Mouse (Mus musculus) kidney, embryonic 15.5 days (tissue): ENCODE results near the gene Fra10ac1. TPM values are rescaled to one million over a fixed set of nuclear protein-coding genes. Genes with fewer than 3 reads are reported as not detected.
A peak's percentile ranks its signal among the peaks of the same experiment; 100 is the strongest.

Source experiments
- ATAC-seq: fragments of 200-750 bp; cut with Nextera tagmentation; replicated peaks from 2 replicates; pipeline ENCODE4 v1.8.0; 2017; ENCODE audit warnings: moderate TSS enrichment; ENCODE audit not compliant: low FRiP score
- H3K27ac ChIP-seq: fragments of 300-500 bp; sonication (generic); 2 replicates; pipeline ENCODE4 v1.5.1; 2015; ENCODE audit warnings: mild to moderate bottlenecking, inconsistent platforms
- H3K27me3 ChIP-seq: fragments of 300-500 bp; sonication (generic); 2 replicates; pipeline ENCODE4 v1.6.1; 2015; ENCODE audit warnings: inconsistent platforms
- H3K36me3 ChIP-seq: fragments of 300-500 bp; sonication (generic); 2 replicates; pipeline ENCODE4 v1.6.1; 2015; ENCODE audit warnings: inconsistent platforms
- H3K4me1 ChIP-seq: fragments of 300-500 bp; sonication (generic); 2 replicates; pipeline ENCODE4 v1.6.1; 2015; ENCODE audit warnings: inconsistent platforms
- H3K4me2 ChIP-seq: fragments of 300-500 bp; sonication (generic); 2 replicates; pipeline ENCODE4 v1.6.1; 2015; ENCODE audit warnings: moderate library complexity, mild to moderate bottlenecking, inconsistent platforms
- H3K4me3 ChIP-seq: fragments of 300-500 bp; sonication (generic); replicated peaks from 2 replicates; pipeline ENCODE4 v1.5.1; 2015; ENCODE audit warnings: mild to moderate bottlenecking, inconsistent platforms
- H3K9ac ChIP-seq: fragments of 300-500 bp; sonication (generic); 2 replicates; pipeline ENCODE4 v1.6.1; 2015; ENCODE audit warnings: mild to moderate bottlenecking, inconsistent platforms
- H3K9me3 ChIP-seq: fragments of 300-500 bp; sonication (generic); replicated peaks from 2 replicates; pipeline ENCODE4 v1.6.1; 2016; ENCODE audit warnings: inconsistent platforms
- WGBS: fragments of 180-500 bp; shearing (Covaris S2); methylation state at CpG from one replicate; pipeline ENCODE4 v1.1.7; 2015; ENCODE audit warnings: mixed read lengths; 5-methylcytosine and 5-hydroxymethylcytosine counted together
- polyA plus RNA-seq: library from polyadenylated mRNA; unstranded; fragments of >200 nt; fragmentation: Nextera tagmentation; extraction: Ambion mirVana; gene quantifications from 2 replicates; pipeline ENCODE4 v1.2.1, GENCODE M21; 2015

Gene Fra10ac1
- polyA plus RNA-seq, 1 experiment from 2014 or later, result 38.6 TPM

DNA sequence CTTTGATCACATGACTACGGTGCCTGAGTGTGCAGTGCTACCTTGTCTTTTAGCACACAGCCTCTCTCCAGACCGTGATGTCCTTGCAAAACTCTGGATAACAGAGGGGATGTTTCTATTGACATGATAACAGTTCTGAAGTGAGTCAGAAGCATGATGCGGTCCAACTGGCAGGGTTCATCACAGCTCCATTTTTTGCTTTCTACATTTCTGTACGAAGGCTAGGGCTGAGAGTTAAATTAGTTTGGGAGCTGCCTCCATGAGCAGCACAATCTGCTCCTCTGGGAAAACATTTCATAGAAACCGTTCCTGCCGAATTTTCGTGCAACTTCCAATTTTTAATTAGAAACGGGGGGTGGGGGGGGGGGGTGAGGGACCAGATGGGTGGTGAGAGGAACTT is 25.7 kb upstream of the Fra10ac1 start:
- no peak overlapping the region for H3K4me2 ChIP-seq
- ATAC-seq, result no peak
- WGBS, result 85% methylated on average over 8 of the region's 8 CpGs

DNA sequence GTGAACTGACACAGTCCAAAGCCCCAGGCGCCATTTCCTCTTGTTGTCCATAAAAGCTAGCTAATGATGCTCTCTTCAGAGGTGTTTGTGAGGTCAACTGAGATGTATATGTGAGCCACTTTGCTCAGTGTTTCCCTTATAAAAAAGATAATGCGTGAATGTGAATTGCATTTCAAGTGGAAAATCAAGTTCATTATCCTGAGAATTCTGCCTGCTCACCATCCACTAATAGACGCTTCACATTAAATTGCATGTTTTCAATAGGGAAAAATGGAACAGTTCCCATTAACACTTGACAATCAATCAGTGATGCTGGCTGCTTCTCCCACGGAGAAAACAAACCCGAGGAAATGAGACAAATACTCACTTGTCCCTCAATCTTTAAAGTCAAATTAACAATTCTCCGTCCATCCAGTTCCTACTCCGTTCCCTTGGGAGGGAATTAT is 22.2 kb upstream of the Fra10ac1 start:
- H3K36me3 ChIP-seq, result no peaks in the 10 kb centered on the region
- H3K4me3 ChIP-seq, result no peak overlapping the region
- H3K9ac ChIP-seq, result no peak overlapping the region
- H3K9me3 ChIP-seq, result no peaks in the 10 kb centered on the region
- ATAC-seq, result no peak
- H3K4me2 ChIP-seq, result no peak overlapping the region
- no peak overlapping the region for H3K27ac ChIP-seq
- no peaks in the 10 kb centered on the region for H3K27me3 ChIP-seq
- 72% methylated on average over 7 of the region's 7 CpGs for WGBS
- no peaks in the 10 kb centered on the region for H3K4me1 ChIP-seq

More for the DNA sequence above, 25.7 kb upstream of the Fra10ac1 start:
- H3K27ac ChIP-seq, result no peak overlapping the region
- H3K4me1 ChIP-seq, result no peaks in the 10 kb centered on the region
- H3K4me3 ChIP-seq, result no peak overlapping the region
- H3K36me3 ChIP-seq, result no peaks in the 10 kb centered on the region
- no peaks in the 10 kb centered on the region for H3K27me3 ChIP-seq
- H3K9me3 ChIP-seq, result no peaks in the 10 kb centered on the region
- no peak overlapping the region for H3K9ac ChIP-seq

DNA sequence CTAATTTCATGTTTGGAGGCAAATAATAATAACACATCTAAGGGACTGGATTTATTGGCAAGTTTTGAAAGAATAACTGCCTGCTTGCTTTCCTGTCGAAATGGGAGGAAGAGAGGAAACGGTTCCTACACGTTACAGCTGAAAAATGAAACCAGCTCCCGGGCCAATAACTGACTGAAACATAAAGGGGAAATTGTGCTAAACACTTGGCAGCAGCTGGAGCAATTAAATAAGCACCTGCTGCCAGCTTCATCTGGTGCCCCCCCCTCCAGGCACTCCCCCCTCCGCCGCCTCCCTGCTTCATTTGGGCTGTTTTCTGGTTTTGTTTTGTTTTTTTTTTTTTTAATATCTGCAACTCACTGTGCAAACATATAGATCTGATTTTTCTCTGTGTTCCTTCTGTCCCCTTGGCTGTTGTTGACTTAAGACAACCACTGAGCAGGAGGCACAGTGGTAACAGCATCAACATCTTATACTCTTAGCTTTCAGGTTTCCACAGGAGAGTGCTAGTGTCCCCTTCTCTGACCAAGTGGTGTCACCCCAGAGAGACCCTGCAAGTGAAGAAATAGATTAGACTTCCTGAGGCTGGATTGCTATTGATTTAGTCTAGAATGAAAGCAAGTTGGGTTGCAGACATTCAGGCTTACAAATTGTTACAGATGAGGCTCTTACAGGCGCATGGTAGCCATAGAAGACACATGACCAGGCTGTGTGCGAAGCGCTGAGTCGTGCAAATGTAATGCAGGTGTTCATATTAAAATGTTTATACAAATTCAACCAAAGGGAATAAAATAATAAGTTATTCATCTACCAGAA is 21.6 kb upstream of the Fra10ac1 start:
- Histone ChIP-seq H3K4me2 (peak overlapping the region; percentile 18; the same call in 1 of the 2 replicates), H3K27ac (no peak overlapping the region), H3K4me3 (no peak overlapping the region), H3K36me3 (no peaks in the 10 kb centered on the region), H3K9ac (no peak overlapping the region), H3K9me3 (no peaks in the 10 kb centered on the region), H3K4me1 (no peaks in the 10 kb centered on the region), H3K27me3 (no peaks in the 10 kb centered on the region)
- ATAC-seq, result no peak
- WGBS, result 49% methylated on average over 10 of the region's 10 CpGs

DNA sequence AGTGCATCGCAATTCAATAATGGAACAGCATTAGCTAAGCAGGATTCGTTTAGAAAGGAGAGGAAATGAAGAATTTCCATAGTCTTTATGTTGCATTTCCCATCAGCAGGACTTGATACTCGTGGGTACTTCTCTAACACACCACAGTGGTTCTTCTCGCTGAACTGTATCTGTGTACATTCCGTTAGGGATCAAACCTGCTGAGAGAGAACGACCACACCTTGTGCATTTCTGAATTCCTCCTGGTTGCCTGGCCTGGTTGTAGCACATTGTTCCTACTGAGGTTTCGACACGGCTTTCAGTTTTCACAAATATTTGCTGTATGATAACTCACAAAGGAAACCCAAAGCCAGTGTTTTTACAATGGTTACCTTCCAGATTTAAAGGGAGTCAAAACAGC is 20.8 kb upstream of the Fra10ac1 start:
- Histone ChIP-seq H3K36me3 (no peaks in the 10 kb centered on the region), H3K27me3 (no peaks in the 10 kb centered on the region), H3K4me3 (no peak overlapping the region), H3K4me2 (no peak overlapping the region), H3K9ac (no peak overlapping the region), H3K9me3 (no peaks in the 10 kb centered on the region), H3K27ac (no peak overlapping the region), H3K4me1 (no peaks in the 10 kb centered on the region)
- no peak for ATAC-seq
- WGBS, result 69% methylated on average over 8 of the region's 8 CpGs

DNA sequence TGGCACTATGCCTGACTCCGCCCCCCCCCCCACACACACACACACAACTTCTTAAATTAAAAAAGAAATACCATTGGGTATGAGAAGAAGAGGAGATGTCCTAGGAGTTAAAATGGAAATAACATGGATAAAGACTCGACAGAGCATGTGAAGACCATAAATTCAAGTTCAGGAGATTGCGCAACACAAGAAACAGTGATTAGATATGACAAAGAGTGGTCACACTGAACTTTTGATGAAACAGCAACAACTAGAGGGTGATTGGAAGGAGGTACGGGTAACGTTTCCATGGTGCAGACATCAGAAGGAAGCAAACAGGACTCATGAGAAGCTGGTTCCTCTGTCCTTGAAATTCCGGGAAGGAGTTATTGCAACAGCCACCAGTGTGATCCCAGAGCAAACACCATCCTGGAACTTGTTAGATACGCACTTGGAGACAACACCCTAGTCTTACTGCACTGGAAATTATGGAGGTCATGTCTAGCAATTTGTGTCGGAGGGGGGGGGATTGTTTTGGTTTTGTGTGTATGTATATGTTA is 18.4 kb upstream of the Fra10ac1 start:
- no peaks in the 10 kb centered on the region for H3K27me3 ChIP-seq
- ATAC-seq, result no peak
- no peak overlapping the region for H3K4me2 ChIP-seq
- 0 out of 2 replicates have a peak, but pooled peaks cover 6% of the 10 kb centered on the region for H3K4me1 ChIP-seq
- no peak overlapping the region for H3K9ac ChIP-seq
- H3K36me3 ChIP-seq, result no peaks in the 10 kb centered on the region
- no peak overlapping the region for H3K27ac ChIP-seq
- no peak overlapping the region for H3K4me3 ChIP-seq
- 87% methylated on average over 8 of the region's 8 CpGs for WGBS
- no peaks in the 10 kb centered on the region for H3K9me3 ChIP-seq

DNA sequence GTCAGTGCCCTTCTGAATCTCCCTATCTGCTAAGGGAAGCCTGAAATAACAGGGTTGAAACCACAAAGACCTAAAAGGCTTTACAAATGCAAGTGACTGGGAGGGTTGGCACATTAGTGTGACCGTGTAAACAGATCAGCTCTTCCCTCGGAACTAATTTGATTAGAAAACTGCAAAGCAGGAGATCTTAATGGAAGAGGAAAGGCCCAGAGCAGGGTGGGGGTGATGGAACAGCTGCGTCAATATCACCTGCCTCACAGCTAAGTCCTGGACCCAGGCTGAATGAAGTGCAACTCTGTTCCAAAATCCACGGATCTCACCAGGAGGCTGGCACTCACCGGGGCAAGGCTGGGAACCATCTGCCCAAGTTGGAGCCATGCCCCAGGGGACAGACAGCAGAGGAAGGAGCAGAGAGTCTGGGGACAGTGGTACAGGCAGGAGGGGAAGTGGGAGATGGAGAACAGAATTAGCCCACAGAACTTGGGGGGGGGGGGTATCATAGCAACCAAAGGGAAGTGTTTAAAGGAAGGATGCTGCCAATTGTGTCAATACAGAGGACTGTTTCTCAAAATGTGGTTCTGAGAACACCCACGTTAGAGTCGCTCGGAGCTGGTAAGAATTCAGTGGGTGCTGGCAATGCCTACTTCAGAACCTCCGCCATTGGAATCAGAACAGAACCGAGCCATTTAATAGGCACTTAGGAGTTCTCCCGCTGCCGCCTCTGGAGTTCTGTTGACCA is 14.4 kb upstream of the Fra10ac1 start:
- Histone ChIP-seq H3K27me3 (no peaks in the 10 kb centered on the region), H3K36me3 (no peaks in the 10 kb centered on the region), H3K4me3 (no peak overlapping the region), H3K9me3 (no peaks in the 10 kb centered on the region), H3K4me2 (no peak overlapping the region), H3K27ac (no peak overlapping the region), H3K9ac (no peak overlapping the region), H3K4me1 (0 out of 2 replicates have a peak, but pooled peaks cover 6% of the 10 kb centered on the region)
- ATAC-seq, result no peak
- WGBS, result 62% methylated on average over 12 of the region's 12 CpGs

DNA sequence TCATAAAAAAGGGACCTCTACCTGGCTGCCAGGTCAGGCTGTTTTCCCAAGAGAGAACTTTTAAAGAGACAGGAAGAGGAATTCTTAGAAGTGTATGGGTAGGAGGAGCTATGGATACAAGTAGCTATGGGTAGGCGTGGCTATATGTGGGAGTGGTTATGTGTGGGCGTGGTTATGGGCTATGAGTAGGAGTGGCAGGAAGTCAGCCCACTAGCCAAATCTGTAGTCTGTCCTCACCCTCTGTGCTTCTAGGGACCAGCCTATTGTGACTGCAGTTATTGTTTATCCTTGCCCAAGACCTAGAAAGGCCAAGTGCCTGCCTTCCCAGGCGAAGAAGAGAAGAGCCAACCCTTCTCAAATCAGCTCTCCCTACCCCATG is 13.9 kb upstream of the Fra10ac1 start:
- Histone ChIP-seq H3K36me3 (no peaks in the 10 kb centered on the region), H3K27ac (no peak overlapping the region), H3K27me3 (no peaks in the 10 kb centered on the region), H3K9ac (no peak overlapping the region), H3K4me1 (peaks cover 8% of the 10 kb centered on the region; the same call in 1 of the 2 replicates), H3K4me3 (no peak overlapping the region), H3K9me3 (no peaks in the 10 kb centered on the region), H3K4me2 (no peak overlapping the region)
- WGBS, result 32% methylated on average over 3 of the region's 3 CpGs
- ATAC-seq, result no peak

DNA sequence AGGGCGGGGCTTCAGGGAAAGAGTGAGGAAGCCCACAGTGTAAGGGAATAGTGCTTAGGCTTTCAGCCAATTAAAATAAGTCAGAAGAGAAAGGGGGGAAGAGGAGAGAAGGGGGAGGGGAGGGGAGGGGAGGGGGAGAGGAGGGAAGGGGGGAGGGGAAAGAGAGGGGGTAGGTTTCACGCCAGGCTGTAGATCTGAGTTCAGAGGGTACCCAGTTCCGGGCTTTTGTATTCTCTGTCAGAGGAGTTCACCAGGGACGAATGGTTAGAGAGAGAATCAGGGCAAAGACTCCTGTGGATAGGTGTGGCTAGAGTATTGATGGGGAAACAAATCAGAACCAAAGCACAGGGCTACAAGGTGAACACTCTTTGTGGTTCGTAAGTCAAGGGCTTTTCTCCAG is 12.6 kb upstream of the Fra10ac1 start:
- Histone ChIP-seq H3K4me2 (no peak overlapping the region), H3K9me3 (no peaks in the 10 kb centered on the region), H3K27ac (no peak overlapping the region), H3K9ac (no peak overlapping the region), H3K27me3 (no peaks in the 10 kb centered on the region), H3K4me3 (no peak overlapping the region), H3K36me3 (no peaks in the 10 kb centered on the region), H3K4me1 (peaks cover 18% of the 10 kb centered on the region)
- 68% methylated on average over 5 of the region's 5 CpGs for WGBS
- ATAC-seq, result no peak

DNA sequence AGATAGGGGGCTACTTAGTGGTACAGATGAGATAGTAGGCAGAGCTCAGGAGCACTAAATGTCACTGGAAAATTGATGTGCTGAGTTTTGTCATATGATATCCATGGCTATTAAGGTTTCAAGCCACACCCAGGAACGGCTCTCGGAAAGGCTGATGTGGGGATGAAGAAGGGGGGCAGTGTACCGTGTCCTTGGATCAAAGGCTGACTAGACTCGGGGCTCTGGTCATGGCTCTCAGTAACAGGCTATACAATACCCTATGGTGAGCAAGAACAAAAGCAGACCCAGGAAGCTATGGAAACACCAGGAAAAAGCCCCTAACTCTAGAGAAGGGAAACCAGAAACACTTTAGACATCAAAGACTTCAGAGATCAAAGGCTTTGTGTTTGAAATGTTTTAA is 8.6 kb upstream of the Fra10ac1 start:
- no peak overlapping the region for H3K4me2 ChIP-seq
- peaks cover 13% of the 10 kb centered on the region for H3K4me1 ChIP-seq
- 5% methylated on average over 4 of the region's 4 CpGs for WGBS
- H3K9me3 ChIP-seq, result no peaks in the 10 kb centered on the region
- peak; percentile 91 for ATAC-seq
- no peaks in the 10 kb centered on the region for H3K27me3 ChIP-seq
- no peak overlapping the region for H3K4me3 ChIP-seq
- peak overlapping the region; percentile 33 for H3K27ac ChIP-seq
- no peaks in the 10 kb centered on the region for H3K36me3 ChIP-seq
- H3K9ac ChIP-seq, result no peak overlapping the region

DNA sequence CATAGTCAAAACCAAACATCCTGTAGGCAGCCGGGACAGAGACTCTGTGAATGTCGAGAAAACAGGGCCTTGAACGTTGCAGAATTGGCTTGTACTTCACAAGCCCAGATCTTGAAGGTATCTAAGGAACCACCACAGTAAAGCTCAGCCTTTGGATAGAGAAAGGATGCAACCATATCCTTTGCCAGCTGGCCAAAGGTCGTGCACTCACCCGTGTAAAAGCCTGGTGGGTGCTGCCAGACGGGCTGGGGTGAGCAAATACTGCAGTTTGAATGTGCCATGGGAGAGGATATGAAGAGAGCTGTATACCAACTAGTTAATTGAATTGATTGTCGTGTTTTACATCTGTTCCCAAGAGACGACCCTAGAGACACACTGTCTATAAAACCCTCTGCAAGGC is 8.1 kb upstream of the Fra10ac1 start:
- Histone ChIP-seq H3K4me1 (peaks cover 13% of the 10 kb centered on the region), H3K27me3 (no peaks in the 10 kb centered on the region), H3K4me2 (no peak overlapping the region), H3K27ac (peak overlapping the region; percentile 33), H3K4me3 (no peak overlapping the region), H3K9me3 (no peaks in the 10 kb centered on the region), H3K9ac (no peak overlapping the region), H3K36me3 (no peaks in the 10 kb centered on the region)
- 12% methylated on average over 8 of the region's 8 CpGs for WGBS
- ATAC-seq, result peak; percentile 77

DNA sequence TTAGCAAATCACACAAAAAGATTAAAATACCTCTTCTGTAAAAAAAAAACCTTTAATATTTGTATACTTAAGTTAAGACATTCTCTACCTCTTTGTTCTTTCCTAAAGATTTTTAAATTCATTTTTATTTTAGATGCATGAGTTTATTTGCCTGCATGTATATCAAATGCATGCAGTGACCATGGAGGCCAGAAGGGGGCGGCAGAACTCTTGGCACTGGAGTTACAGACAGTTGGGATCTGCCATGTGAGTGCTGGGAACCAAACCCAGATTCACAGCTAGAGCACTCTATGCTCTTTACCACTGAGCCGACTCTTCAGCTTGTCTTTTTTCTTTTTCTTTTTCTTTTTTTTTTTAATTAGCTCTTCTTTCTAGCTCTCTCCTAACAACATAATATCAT is 4.7 kb upstream of the Fra10ac1 start:
- Histone ChIP-seq H3K4me3 (no peak overlapping the region), H3K27me3 (no peaks in the 10 kb centered on the region), H3K27ac (no peak overlapping the region), H3K36me3 (no peaks in the 10 kb centered on the region), H3K4me2 (no peak overlapping the region), H3K4me1 (peaks cover 17% of the 10 kb centered on the region), H3K9me3 (no peaks in the 10 kb centered on the region), H3K9ac (no peak overlapping the region)
- 62% methylated on average over 2 of the region's 2 CpGs for WGBS
- no peak for ATAC-seq

DNA sequence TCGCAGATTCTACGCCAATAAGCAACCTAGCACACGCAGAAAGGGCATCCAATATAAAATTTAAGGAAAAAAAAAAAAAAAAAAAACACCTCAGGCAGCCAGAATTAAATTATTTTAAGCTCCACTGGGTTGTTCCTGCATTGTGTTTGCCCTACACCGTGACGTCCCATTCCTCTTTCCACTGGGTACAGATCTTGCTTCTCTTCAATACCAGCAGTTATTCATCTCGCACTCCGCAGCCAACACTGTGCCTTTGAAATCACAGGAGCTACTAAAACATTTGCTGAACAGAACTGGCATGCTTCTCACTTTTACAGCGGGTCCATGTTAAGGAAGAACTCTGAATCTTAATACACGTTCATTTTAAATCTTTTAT is 717 bp upstream of the Fra10ac1 start:
- H3K36me3 ChIP-seq, result peaks cover 2% of the 10 kb centered on the region
- peak overlapping the region; percentile 67 for H3K9ac ChIP-seq
- H3K9me3 ChIP-seq, result no peaks in the 10 kb centered on the region
- peaks cover 13% of the 10 kb centered on the region; the same call in 1 of the 2 replicates for H3K4me1 ChIP-seq
- H3K4me3 ChIP-seq, result peak overlapping the region; percentile 84
- peak overlapping the region; percentile 96 for H3K27ac ChIP-seq
- peak overlapping the region; percentile 83 for H3K4me2 ChIP-seq
- ATAC-seq, result no peak
- no peaks in the 10 kb centered on the region for H3K27me3 ChIP-seq
- 15% methylated on average over 9 of the region's 9 CpGs for WGBS
